Mouse (Mus musculus) kidney, adult 2 months (tissue): ENCODE results near the gene Dap.

Source experiments
- CTCF ChIP-seq: fragments of 200-500 bp; conservative IDR thresholded peaks from 2 replicates; pipeline ENCODE4 v1.5.1; 2011; ENCODE audit warnings: low read depth, mild to moderate bottlenecking, control low read depth, low read length, moderate library complexity, mixed read lengths; ENCODE audit not compliant: insufficient read depth, insufficient read length
- POLR2A ChIP-seq: fragments of 200-500 bp; IDR thresholded peaks from one replicate; pipeline ENCODE4 v1.6.1; 2011; ENCODE audit warnings: low read depth, low read length, control low read depth

GRCm38 (mm10) chr15:31243260-31243659 is 19.1 kb downstream of the Dap start:
- no peak for TF ChIP-seq CTCF
- TF ChIP-seq POLR2A = no peak
